Mouse (Mus musculus): ENCODE data around the gene Ddx31.
A peak's percentile ranks its signal among the peaks of the same experiment; 100 is the strongest.

Gene Ddx31

DNA sequence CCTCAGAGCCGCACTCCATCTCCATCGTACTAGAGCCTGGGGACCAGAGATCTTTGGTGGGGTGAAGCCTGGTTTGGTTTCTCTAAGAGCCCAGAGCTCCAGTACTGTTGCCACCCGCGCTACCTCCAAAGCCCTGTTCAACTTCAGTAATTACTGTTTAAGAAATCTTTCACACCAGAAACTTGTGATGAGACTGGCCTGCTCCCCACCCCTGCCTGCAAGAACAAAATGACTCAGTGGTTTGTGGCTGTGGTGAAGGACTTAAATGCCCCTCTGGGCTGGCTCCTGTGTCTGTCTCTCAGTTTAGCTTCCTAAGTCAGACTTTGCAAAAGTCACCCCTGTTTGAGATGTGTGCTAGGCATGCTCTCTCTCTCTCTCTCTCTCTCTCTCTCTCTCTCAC lies 72.8 kb downstream of the Ddx31 start:
- DNase-seq = no peak

DNA sequence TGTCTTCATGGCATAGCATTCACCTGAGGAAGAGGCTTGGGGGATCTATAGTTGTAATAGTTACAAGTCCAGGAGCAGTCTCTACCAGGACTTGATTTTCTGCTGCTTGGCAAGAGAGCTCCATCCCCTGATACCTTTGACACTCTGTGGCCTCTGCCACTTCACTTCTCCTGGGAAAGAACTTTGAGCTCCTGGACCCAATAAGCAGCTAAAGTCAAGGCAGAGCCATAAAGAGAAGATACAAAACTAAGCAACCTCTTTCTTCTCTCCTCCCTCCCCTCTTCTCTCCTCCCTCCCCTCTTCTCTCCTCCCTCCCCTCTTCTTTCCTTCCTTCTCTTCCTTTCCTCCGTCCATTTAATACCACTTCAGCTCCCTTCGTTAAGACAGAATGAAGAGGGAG lies 73.9 kb downstream of the Ddx31 start:
- DNase-seq = no peak

DNA sequence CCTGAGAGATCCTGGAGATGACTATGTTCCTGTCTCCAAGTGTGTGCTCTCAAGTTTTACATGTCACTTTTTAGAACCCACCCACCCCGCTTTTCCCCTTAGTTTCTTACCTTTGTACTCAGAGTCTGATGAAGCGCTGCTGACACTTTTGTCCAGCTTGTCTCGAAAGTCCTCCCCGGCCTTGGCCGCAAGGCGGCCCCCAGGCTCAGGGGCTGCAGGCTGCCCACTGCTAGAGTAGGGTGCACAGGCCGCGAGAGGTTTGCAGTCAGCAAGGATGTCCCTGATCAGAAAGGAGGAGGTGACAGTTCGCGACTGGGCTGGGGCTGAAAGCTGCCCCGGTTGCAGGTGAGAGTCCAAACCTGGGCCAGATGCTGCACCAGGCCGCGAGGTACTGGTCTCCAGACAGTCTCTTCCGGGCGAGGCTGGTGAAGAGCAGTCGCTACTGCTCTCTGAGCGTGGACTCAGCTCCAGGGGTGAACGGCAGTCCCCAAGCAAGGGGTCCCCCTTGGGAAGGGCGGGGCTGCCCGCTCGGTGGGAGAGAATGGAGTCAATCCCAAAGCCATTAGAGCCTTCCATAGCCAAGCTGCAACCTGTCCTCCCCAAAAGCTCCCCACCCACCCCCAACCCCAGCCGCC lies 75.0 kb downstream of the Ddx31 start:
- DNase-seq = no peak

DNA sequence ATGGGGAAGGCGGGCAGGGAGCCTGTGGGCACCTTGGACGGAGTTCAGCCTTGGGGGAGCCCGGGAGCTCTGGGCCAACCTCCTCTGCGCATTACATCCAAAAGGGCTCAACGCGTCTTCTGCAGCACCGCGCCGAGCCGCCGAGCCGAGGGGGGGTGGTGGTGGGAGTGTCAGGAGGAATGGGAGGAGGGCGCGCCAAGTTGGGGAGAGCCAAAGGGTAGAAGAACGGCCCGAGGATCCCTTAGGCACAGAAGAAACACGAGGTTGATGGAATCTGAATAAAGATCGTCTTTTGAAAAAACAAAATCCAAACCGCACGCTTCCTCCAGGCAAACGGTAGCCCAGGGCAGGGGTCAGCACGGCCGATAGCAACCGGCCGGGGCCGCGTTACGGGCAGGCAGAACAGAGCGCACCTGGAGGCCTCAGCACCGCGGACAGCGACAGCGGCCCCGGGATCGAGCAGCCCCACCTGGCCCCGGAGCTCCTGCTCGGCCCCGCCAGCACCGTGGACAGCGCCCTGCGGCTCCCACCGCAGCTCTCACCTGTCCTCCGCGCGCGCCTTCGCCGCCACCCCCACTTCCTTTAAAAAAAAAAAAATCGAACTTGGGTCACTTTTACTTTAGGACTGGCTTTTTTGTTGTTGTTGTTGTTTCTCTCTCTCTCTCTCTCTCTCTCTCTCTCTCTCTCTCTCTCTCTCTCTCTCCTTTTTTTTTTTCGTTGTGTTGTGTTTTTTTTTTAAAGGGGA lies 75.7 kb downstream of the Ddx31 start:
- DNase-seq = peak; percentile 96

DNA sequence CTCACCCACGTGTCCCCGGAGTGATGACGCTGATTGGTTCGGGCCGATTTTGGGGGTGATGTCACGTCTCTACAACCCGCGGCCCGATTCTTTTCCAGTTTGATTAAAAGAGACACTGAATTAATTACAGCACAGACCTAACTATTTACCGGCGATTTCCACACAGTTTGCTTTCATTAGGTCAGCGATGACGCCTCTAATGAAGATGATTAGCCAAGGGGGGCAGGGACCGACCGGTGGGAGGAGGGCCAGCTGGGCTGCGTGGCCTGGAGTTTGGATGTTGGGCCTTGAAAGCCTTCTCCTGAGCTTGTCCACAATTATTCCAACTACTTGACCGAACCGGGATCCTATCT lies 76.3 kb downstream of the Ddx31 start, which contains the start of gene Barhl1:
TSS of gene Barhl1 (minus strand) at position 156 of the 353 bp plus-strand sequence.
- DNase-seq = no peak

DNA sequence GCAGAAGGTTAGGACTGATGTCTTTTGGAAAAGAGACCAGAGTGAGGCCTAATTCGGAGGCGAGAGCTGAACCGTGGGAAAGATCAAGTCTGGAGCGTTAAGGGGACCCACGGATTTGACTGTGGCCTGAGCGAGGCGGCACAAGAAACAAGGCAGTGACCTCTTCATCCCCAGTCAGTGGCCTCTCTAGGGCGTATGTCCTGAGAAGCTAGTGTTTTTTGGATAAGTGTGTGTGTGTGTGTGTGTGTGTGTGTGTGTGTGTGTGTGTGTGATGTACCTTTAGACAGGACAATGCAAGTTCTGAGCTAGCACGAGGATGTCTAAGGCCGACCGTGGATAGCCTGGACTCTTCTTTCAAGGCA lies 76.9 kb downstream of the Ddx31 start:
- DNase-seq = no peak

DNA sequence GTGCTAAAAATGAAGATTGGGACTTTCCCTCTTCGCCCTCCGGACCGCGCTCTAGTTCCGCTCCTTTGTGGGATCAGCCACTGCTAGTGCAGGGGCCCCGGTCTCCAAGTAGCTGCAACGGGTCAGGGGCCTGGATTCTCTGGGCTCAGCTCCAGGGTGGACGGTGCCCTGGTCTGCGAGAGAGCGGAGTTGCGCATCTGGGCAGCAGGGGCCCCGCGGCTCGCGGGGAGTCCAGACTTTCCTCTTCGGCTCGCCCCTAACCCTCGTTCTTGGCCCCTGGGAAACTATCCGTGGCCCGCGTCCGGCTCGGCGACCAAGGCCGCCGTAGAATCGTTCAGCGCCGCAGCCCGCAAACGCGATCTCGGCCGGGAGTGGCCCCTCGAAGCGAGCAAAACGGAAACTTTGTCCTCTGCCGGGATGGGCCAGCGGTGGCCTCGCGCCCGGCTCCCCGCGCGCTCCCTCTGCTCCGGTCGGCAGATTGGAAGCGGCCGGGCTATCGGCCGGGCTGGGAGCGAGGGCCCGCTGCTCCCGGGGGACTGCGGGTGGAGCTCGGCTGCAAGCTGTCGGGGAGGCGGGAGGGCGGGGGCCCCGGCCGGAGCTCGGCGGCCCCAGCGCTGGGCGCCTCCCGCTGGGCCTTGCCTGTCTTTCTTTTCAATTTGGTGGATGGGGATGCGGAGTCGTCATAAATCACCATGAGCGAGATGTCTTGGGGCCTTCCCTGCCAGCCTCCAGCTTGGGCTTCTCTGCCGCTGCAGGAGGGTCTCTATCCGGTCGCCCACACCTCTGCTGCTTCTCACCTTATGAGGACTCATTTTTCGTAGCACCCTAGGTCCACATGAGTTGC lies 77.5 kb downstream of the Ddx31 start:
- no peak for DNase-seq

DNA sequence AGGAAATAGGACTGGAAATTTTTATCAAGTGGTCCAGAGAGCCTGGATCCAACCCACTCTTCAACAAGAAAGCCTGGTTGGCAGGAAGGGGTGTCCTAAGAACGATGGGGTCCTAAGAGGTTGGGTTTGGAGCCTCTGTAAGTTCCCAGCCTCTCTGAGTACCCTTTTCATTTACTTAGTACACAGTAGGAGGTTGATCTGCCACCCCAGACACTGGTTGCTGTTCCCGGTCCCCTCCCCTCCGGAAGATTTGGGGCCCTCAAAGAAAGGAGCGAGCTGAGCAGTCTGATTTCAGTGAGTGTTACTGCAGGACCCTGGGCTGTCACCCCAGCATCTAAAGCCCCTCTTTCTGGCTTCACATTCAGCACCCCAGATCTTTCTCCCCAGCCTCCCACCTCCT lies 78.8 kb downstream of the Ddx31 start:
- DNase-seq = no peak

DNA sequence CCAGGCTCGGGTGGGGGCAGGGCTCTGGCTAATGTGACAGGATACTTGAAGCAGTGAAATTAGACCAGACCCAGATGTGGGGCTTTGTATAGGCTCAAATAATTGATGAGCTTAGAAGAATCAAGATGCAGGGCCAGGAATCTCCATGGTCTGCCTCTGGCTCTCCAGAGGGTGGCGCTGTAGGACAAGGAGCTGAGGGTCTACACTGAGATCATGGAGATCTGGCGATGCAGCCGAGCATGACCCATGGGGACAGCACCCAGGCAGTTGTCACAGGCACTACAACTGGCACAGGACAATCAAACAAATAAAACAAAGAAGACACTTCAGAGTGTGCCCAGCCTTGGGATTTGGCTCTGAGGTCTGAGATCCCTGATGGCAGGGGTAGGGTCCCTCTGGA lies 83.7 kb downstream of the Ddx31 start:
- DNase-seq = peak; percentile 76

DNA sequence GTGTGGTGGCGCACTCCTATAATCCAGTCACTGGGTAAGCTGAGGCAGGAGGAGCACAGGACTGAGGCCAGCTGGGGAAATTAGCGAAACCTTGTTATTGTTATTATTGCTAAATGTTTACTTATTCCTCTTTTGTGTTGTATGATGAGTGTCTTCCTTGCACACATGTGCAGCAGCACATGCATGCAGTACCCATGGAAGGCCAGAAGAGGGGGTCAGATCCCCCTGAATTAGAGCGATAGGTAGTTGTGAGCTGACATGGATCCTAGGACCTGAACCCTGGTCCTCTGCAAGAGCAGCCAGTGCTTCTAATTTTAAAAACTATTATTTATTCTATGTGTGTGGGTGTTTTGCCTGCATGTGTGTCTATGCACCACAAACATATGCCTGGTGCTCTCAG lies 90.4 kb downstream of the Ddx31 start:
- no peak for DNase-seq

DNA sequence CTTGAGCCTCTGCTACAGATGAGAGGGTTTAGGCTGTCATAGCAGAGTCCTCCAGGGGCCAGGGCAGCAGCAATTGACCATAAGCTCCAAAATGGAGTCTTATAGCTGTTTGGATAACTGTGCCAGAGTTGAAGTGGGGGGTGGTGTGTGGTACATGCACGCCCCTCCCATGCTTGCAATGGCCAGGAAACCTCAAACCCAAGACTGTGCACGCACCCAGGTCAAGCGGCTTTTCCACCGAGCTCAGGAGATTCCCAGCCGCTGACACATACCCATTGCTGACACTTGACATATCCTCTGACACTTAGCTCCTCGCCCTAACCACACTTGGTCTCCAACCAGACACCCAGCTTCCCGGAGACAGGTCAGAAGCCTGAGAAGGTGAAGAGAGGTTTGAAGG lies 98.8 kb downstream of the Ddx31 start:
- DNase-seq = no peak

DNA sequence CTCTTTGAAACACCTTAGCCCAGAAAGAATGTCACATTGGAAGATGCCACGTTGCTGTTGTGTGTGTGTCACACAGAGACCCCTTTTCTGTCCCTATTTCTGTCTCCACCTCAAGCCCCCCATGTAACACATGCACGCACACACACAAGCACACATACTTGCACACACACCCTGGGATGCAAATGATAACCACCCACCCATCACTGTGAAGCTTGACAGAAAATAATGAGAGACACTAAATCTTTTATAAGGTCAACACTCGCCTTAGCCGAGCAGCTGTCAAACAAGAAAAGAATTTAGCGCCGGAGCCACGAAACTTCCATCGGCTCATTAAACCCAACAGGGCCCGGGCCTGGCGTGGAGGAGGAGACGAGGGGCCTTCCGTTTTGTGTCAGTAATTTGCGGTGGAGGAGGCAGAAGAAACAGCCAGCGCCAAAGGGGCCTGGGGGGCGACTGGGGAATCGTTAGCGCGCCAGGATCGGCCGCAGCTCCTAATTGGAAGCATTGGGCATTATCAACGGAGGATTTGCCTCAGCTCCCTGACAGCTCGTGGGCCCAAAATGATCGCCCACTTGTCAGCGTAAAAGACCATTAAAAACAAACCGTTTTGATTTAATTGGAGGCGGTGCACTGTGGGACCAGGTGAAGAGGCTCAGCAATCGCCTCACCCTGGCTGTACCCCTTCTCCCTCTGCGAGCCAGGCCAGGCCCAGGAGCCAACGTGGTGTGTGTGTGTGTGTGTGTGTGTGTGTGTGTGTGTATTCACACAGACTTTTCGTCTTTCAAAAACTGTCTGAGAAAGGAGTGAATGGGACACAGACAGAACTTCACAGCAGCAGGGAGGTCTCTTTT lies 103.7 kb downstream of the Ddx31 start:
- DNase-seq = no peak

DNA sequence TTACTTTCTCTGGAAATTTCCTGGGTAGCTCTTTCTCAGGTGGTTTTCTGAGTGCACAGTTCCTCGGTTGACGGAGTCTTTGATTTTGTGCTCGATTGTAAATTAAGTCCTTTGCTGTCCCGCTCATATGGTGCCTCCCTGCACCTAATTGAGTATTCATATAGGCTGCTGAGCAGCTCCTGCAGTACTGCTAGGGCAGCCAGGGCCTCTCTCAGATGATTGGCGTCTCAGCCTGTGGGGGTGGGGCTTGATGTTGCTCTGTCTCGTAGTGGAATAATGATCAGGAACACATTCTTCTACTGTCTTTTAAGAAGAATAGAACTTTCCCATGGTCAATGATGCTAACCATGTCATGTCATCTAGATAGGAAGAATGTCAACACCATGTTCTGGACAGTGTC lies 105.2 kb downstream of the Ddx31 start:
- DNase-seq = no peak

DNA sequence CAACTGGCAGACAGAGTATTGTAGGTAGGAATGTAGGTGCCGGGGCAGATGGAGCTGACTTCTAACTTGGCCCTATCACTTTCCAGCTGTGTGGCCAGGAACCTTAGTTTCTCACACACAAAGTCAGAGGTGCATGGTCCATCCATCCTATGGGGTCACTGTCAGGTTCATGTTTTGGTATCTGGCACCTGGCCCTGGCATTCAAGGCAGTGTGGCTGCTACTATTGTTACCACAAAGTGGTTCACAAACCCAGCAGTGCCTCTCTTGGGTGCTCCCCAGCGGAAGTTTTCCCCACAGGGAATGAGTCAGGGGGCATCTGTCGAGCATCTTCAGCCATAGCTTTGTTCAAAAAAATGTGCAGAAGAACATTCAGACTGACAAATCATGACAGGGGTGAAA lies 106.1 kb downstream of the Ddx31 start:
- no peak for DNase-seq

DNA sequence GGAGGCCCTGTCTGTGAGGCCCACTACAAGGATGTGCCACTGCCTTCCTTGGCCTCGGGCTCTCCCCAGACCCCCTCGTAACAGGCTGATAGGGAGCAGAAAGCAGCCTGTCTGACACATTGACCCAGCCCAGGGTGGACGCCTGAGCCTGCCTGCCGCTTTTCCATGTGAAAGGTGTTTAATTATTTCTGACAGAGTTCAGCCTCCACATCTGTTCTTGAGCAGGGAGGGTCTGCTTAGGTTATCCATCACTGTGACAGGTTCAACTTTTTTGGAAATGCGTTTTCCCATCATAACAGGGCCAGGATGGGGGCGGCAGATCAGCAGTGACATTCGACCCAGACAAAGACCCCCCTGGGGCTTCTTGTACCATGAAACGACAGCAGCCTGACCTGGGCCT lies 112.8 kb downstream of the Ddx31 start:
- DNase-seq = no peak

DNA sequence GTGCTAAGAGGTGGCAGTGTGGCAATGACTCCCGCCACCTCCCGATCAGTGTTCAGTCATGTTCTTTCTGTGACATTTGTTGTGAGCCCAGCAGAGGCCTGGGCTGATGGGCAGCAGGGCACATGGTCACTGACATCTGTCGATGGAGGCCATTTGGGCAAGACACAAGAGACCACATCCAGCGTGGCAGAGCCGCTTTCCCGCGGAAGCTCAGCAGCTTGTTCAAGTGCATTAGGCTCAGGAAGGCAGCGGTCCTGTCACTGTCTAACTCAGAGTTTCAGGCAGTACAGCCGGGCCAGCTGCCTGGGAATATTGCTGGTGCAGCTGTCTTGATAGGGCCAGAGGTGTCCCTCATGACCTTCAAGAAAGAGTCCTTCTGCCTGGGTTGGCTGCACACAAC lies 114.4 kb downstream of the Ddx31 start:
- no peak for DNase-seq
